ENCODE assay signal across 8 mouse cellular contexts in the genomic region with DNA sequence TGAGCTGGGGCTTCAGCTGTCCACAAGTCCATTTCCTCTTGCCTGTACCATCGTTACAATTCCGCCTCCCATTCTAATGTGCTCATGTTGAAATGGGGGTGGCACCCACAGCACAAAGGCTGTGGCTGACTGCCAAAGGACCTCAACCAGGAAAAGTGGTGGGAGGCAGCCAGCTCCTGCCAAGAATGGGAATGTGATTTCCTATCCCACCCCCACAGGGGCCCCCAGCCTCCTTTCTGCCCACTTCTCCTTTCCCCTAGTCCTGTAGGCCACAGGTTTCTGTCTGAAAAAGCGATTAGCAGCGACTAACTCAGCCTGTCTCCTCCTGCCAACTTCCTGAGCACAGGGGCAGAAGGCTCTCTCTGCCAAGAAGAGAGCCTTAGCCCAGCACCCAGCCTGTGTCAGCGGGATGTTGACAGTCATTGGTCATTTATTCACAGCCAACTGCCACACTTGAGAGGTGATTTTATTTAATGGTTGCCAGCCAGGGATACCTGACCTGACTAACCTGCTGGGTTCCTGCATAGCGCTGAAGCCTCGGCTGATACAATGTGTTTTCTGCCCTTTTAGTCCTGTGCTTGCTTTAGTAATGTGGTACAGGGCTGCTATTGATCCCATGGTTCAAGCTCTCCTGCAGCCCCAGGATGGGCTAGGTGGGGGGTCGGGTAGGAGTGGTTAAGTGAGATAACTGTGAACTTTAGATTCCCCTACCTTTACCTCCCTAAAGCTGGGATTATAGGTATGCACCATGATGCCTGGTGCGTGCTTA.
DNase-seq lines count a peak whose midpoint lies in the region; ATAC-seq lines count a peak whose summit lies in the region.

No protein-coding gene starts in this region.

- DNase-seq in 3134 (ENCODE audit: extremely low read depth, insufficient read length, low spot score): peak; percentile 58
- DNase-seq in Muller cell, postnatal 12 days (ENCODE audit: inconsistent ontology term): peak; percentile 91
- peak; percentile 57 to 70 for DNase-seq in heart, postnatal 36 days
- DNase-seq in layer of hippocampus, postnatal 25 days (ENCODE audit: extremely low spot score in 1 of 2, low spot score in 1 of 2): peak; percentile 17 to 32
- peak; percentile 78 for DNase-seq in lung, postnatal 36 days
- no peak for DNase-seq in spleen, postnatal 14 days (ENCODE audit: low spot score in 2 of 2)

- 22% methylated on average over 9 of the region's 9 CpGs for WGBS in forebrain, embryonic 16.5 days
- 41% methylated on average over 9 of the region's 9 CpGs for WGBS in stomach, embryonic 15.5 days

- no peaks in the 10 kb centered on the region for H3K36me3 ChIP-seq in forebrain, embryonic 16.5 days (ENCODE audit: control insufficient read depth, insufficient read depth)
- H3K36me3 ChIP-seq in stomach, embryonic 15.5 days: no peaks in the 10 kb centered on the region

- no peaks in the 10 kb centered on the region for H3K9me3 ChIP-seq in forebrain, embryonic 16.5 days (ENCODE audit: control insufficient read depth, low read length)
- no peaks in the 10 kb centered on the region for H3K9me3 ChIP-seq in stomach, embryonic 15.5 days

- H3K4me2 ChIP-seq in forebrain, embryonic 16.5 days (ENCODE audit: low read length): peak overlapping the region; percentile 3; the same call in 1 of the 2 replicates
- H3K4me2 ChIP-seq in stomach, embryonic 15.5 days: no peak overlapping the region

- H3K9ac ChIP-seq in forebrain, embryonic 16.5 days (replicated peaks; ENCODE audit: low read depth, low read length): no peak overlapping the region
- no peak overlapping the region for H3K9ac ChIP-seq in stomach, embryonic 15.5 days

- no peak overlapping the region for H3K4me3 ChIP-seq in forebrain, embryonic 16.5 days (replicated peaks; ENCODE audit: low read length)
- no peak overlapping the region for H3K4me3 ChIP-seq in stomach, embryonic 15.5 days (replicated peaks)

- 0 out of 2 replicates have a peak overlapping the region, but pooled peaks have one; percentile 21 for H3K27ac ChIP-seq in forebrain, embryonic 16.5 days (ENCODE audit: low read length)
- H3K27ac ChIP-seq in stomach, embryonic 15.5 days: peak overlapping the region; percentile 17

- peaks cover 21% of the 10 kb centered on the region for H3K4me1 ChIP-seq in forebrain, embryonic 16.5 days (replicated peaks; ENCODE audit: control insufficient read depth, insufficient read depth, low read length)
- H3K4me1 ChIP-seq in stomach, embryonic 15.5 days: peaks cover 11% of the 10 kb centered on the region; the same call in 1 of the 2 replicates

- peak; percentile 91 for ATAC-seq in forebrain, embryonic 16.5 days
- peak; percentile 54; the same call in 1 of the 2 replicates for ATAC-seq in stomach, embryonic 15.5 days (ENCODE audit: insufficient read depth, low FRiP score, low read depth)

- intact Hi-C loops in heart, postnatal 36 days (cut with DNase I): loop anchor here (2.0 kb wide), 1 partner anchor 29 kb away; no protein-coding TSS in a partner anchor

- no peaks in the 10 kb centered on the region for H3K27me3 ChIP-seq in forebrain, embryonic 16.5 days (replicated peaks; ENCODE audit: control insufficient read depth, insufficient read depth, low read length)
- no peaks in the 10 kb centered on the region for H3K27me3 ChIP-seq in stomach, embryonic 15.5 days (replicated peaks)

Comparison
In these comparisons a context has a peak if more than half of its experiments do, and no peak if none do; other contexts are left out.
1. DNase-seq: peak in 3134 (single experiment), Muller cell, postnatal 12 days (single experiment), heart, postnatal 36 days (2 of 2), layer of hippocampus, postnatal 25 days (2 of 2) and lung, postnatal 36 days (single experiment); none in spleen, postnatal 14 days (0 of 2).